Mouse (Mus musculus) liver, postnatal 0 days (tissue): ENCODE results near the gene Dop1b.

ENCODE experiments used
- CTCF ChIP-seq: sonication (generic); IDR thresholded peaks from 2 replicates; pipeline ENCODE4 v1.5.1; 2016; ENCODE audit warnings: antibody characterized with exemption, low read depth
- EP300 ChIP-seq: IDR thresholded peaks from 2 replicates; pipeline ENCODE4 v1.6.1; 2016; ENCODE audit warnings: antibody characterized with exemption, low read depth, mild to moderate bottlenecking

DNA sequence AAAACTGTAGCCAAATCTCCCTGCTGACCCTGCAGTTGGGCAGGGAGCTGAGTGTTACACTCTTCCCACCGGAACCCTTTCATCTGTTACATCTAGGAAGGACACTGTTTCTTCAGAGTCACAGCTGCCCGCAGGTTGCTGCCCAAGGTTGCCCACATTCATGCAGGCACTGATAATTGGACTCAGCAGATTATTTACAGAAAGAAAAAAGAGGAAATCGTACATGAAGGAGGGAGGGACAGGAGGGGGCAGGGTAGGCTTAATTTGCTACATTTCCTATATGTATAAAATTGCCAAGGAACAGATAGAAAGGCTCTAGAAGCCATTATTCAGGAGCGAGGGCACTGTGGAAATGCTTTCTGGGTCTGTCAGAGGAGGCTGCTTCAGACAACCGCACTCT is 44.9 kb downstream of the Dop1b start:
- TF ChIP-seq EP300 (no peak), CTCF (no peak)
